Mouse (Mus musculus) liver, embryonic 14.5 days (tissue): Measurements from ENCODE around the gene Dclk2.

Experiments used
- CTCF ChIP-seq: IDR thresholded peaks from 2 replicates; pipeline ENCODE4 v1.5.1; 2016; ENCODE audit warnings: antibody characterized with exemption, low read depth, control low read depth
- EP300 ChIP-seq: IDR thresholded peaks from 2 replicates; pipeline ENCODE4 v1.6.1; 2016; ENCODE audit warnings: antibody characterized with exemption, low read depth

DNA sequence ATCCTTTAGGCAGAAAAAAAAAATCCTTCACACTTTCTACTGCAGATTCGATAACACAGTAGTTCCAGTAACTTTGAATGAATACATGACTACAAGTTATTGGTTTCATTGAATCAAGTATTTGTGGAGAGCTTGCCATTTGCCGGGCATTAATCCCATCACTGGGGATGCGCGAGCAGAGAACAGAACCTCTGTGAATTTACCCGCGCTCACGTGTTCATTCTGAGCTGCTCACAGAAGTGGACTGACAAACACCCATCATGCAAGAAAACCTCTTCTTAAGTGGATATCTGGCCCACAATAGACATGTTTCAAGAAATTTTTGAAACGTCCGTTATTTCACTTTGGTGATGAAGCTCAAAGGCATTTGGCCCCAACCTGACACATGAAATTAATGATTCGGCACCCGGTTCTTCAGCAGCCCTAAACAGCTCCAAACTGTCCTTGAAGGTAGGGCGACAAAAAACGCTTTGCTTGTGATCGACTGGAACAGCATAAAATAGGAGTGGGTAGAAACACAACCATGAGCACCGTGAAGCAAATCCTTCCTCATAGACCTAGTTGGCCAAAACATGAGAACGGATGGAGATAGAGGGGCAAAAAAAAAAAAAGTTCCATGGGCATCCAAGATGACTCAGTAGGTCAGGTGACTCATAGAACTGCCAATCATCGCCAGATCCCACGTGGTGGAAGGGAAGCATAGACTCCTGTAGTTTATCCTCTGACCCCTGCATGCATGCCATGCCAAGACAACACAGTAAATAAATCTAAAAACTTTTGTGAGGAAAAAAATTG is 726 bp upstream of the Dclk2 start:
- no peak for TF ChIP-seq CTCF
- TF ChIP-seq EP300: no peak
